Mouse (Mus musculus) kidney, postnatal 0 days (tissue): Measurements from ENCODE around the gene Ntm. TPM values are rescaled to one million over a fixed set of nuclear protein-coding genes. Genes with fewer than 3 reads are reported as not detected.

ENCODE experiments used
- ATAC-seq: fragments of 200-750 bp; cut with Nextera tagmentation; replicated peaks from 2 replicates; pipeline ENCODE4 v1.8.0; 2017; ENCODE audit warnings: low read depth, moderate number of reproducible peaks, moderate TSS enrichment, moderate library complexity; ENCODE audit not compliant: low FRiP score
- DNase-seq: peaks from one replicate; pipeline ENCODE4 v3.0.0-alpha.2; 2016; ENCODE audit warnings: low spot score
- H3K27ac ChIP-seq: fragments of 300-500 bp; sonication (generic); 2 replicates; pipeline ENCODE4 v1.5.1; 2014; ENCODE audit warnings: mild to moderate bottlenecking
- H3K27me3 ChIP-seq: fragments of 300-500 bp; sonication (generic); 2 replicates; pipeline ENCODE4 v1.6.1; 2014; ENCODE audit warnings: low read length, mixed read lengths; ENCODE audit not compliant: insufficient read depth
- H3K36me3 ChIP-seq: fragments of 300-500 bp; sonication (generic); 2 replicates; pipeline ENCODE4 v1.6.1; 2014; ENCODE audit warnings: low read length, mixed read lengths; ENCODE audit not compliant: insufficient read depth
- H3K4me1 ChIP-seq: fragments of 300-500 bp; sonication (generic); replicated peaks from 2 replicates; pipeline ENCODE4 v1.6.1; 2014; ENCODE audit warnings: antibody characterized with exemption, low read length, mixed read lengths; ENCODE audit not compliant: insufficient read depth
- H3K4me2 ChIP-seq: fragments of 300-500 bp; sonication (generic); 2 replicates; pipeline ENCODE4 v1.6.1; 2014; ENCODE audit warnings: mild to moderate bottlenecking, low read length, moderate library complexity, mixed read lengths
- H3K4me3 ChIP-seq: fragments of 300-500 bp; sonication (generic); replicated peaks from 2 replicates; pipeline ENCODE4 v1.5.1; 2014; ENCODE audit warnings: low read depth, low read length
- H3K9ac ChIP-seq: fragments of 300-500 bp; sonication (generic); 2 replicates; pipeline ENCODE4 v1.6.1; 2014; ENCODE audit warnings: low read depth, low read length
- H3K9me3 ChIP-seq: fragments of 300-500 bp; sonication (generic); replicated peaks from 2 replicates; pipeline ENCODE4 v1.6.1; 2016; ENCODE audit warnings: low read length, inconsistent platforms, mixed read lengths
- CTCF ChIP-seq: IDR thresholded peaks from 2 replicates; pipeline ENCODE4 v1.5.1; 2016; ENCODE audit warnings: antibody characterized with exemption, low read depth, mild to moderate bottlenecking, moderate library complexity
- WGBS: fragments of 180-500 bp; shearing (Covaris S2); extraction: QIAGEN DNeasy Blood & Tissue Kit; methylation state at CpG from one replicate; pipeline ENCODE4 v1.1.7; 2014; 5-methylcytosine and 5-hydroxymethylcytosine counted together
- polyA plus RNA-seq: library from polyadenylated mRNA; unstranded; fragments of >200 nt; fragmentation: Nextera tagmentation; extraction: Ambion mirVana; gene quantifications from 2 replicates; pipeline ENCODE4 v1.2.1, GENCODE M21; 2015

The Ntm gene
- polyA plus RNA-seq, 1 experiment from 2014 or later, result 20.6 TPM

DNA sequence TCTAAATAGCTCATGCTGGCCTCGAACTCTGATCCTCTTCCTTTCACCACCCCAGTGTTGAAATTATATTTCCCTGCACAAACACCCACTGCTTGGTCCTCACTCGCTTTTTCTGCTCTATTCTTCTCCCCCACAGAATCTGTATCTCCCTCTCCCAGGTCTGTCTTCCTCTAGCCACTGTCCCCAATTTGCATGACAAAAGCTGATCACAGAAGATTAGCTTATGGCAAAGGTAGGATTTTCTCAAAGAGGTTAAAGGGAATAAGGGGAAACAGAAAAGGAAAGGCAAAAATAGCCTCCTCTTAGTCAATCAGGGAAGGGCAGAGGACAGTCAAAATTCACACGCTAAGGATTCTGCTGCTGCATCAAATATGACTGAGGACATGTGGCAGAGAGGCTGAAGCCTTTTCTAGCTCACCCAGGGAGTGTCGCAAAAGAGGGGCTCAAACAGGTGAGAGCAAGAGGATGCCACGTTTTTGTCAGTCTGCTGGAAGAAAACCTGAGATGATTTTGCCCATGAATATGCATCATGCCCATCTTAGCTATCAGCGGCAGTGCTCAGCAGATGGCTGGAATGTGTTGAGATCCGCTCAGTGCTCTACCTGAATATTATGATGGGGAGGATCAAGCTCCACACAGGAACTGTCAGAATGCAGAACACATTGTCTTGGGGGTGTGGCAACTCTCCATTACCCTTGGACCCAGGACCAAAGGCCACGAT lies 114.0 kb downstream of the Ntm start:
- no peak overlapping the region for H3K27ac ChIP-seq
- H3K4me2 ChIP-seq, result no peak overlapping the region
- no peaks in the 10 kb centered on the region for H3K4me1 ChIP-seq
- no peak for DNase-seq
- no peak overlapping the region for H3K4me3 ChIP-seq
- 55% methylated on average over 8 of the region's 8 CpGs for WGBS
- no peak for ATAC-seq
- no peaks in the 10 kb centered on the region for H3K36me3 ChIP-seq
- TF ChIP-seq CTCF, result no peak
- no peaks in the 10 kb centered on the region for H3K9me3 ChIP-seq
- H3K27me3 ChIP-seq, result no peaks in the 10 kb centered on the region
- no peak overlapping the region for H3K9ac ChIP-seq

GRCm38 (mm10) chr9:29837344-29837743 lies 125.6 kb downstream of the Ntm start:
- ATAC-seq (no peak), DNase-seq (no peak)
- H3K9ac ChIP-seq, result no peak overlapping the region
- H3K27me3 ChIP-seq, result no peaks in the 10 kb centered on the region
- H3K9me3 ChIP-seq, result no peaks in the 10 kb centered on the region
- no peak overlapping the region for H3K4me3 ChIP-seq
- no peak overlapping the region for H3K27ac ChIP-seq
- no peak overlapping the region for H3K4me2 ChIP-seq
- TF ChIP-seq CTCF, result no peak
- WGBS, result 82% methylated on average over 6 of the region's 6 CpGs
- H3K36me3 ChIP-seq, result no peaks in the 10 kb centered on the region
- no peaks in the 10 kb centered on the region for H3K4me1 ChIP-seq

DNA sequence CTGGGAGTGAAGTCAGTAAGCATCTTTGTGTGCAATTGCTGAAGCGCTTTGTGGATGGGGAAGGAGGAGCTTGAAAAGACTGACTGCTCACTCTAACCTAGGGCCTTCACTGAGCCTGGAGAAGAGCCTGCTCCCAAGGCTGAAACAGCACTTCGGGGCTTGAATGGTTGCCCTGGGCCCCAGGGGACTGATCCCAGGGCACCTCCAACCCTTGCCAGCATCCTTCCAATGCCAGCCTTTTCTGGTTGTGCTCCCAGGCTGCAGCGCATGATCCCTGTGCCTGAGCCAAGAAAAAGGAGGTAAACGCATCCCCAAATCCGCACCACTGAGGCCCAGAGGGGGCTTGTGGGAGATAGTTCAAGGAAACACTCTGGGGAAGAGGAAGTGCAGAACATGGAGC lies 128.0 kb downstream of the Ntm start:
- no peak overlapping the region for H3K9ac ChIP-seq
- H3K4me1 ChIP-seq, result no peaks in the 10 kb centered on the region
- no peaks in the 10 kb centered on the region for H3K36me3 ChIP-seq
- no peak for DNase-seq
- no peaks in the 10 kb centered on the region for H3K9me3 ChIP-seq
- TF ChIP-seq CTCF, result no peak
- H3K4me3 ChIP-seq, result no peak overlapping the region
- ATAC-seq, result no peak
- 78% methylated on average over 5 of the region's 5 CpGs for WGBS
- H3K27ac ChIP-seq, result no peak overlapping the region
- H3K27me3 ChIP-seq, result no peaks in the 10 kb centered on the region
- H3K4me2 ChIP-seq, result no peak overlapping the region

GRCm38 (mm10) chr9:29833781-29834180 lies 129.2 kb downstream of the Ntm start:
- Histone ChIP-seq H3K36me3 (no peaks in the 10 kb centered on the region), H3K9me3 (no peaks in the 10 kb centered on the region), H3K27ac (no peak overlapping the region), H3K4me1 (no peaks in the 10 kb centered on the region), H3K4me2 (no peak overlapping the region), H3K27me3 (no peaks in the 10 kb centered on the region), H3K4me3 (no peak overlapping the region), H3K9ac (no peak overlapping the region)
- WGBS, result 34% methylated on average over 2 of the region's 2 CpGs
- ATAC-seq, result no peak
- DNase-seq, result no peak
- TF ChIP-seq CTCF, result no peak

- Histone ChIP-seq H3K9ac (no peak overlapping the region), H3K4me2 (no peak overlapping the region), H3K4me1 (no peaks in the 10 kb centered on the region), H3K27ac (no peak overlapping the region), H3K27me3 (no peaks in the 10 kb centered on the region), H3K4me3 (no peak overlapping the region), H3K36me3 (no peaks in the 10 kb centered on the region), H3K9me3 (no peaks in the 10 kb centered on the region)
- ATAC-seq (no peak), DNase-seq (peak; percentile 53)
- TF ChIP-seq CTCF, result no peak
- WGBS, result 8% methylated on average over 5 of the region's 5 CpGs
Observed at GRCm38 (mm10) chr9:29827240-29827660, 135.7 kb downstream of the Ntm start.

DNA sequence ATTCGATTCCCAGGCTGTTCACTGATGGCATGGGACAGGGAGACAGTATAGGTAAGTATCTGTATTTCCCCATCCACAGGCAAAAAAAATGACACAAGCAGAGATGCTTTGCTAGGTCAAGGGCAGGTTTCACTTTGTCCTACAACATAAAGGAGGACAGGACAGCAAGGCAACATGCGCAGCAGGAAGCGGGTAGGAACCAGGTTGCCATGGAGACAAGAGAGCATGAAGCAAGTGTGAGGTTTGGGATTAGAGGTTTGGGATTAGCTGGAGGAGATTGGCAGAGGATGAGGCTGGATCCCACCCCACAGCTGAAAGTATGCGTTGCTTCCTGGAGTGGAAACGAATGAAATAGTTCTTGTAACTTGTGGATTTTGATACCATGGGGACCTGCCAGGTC lies 137.7 kb downstream of the Ntm start:
- Histone ChIP-seq H3K9ac (no peak overlapping the region), H3K4me3 (no peak overlapping the region), H3K4me2 (no peak overlapping the region), H3K4me1 (no peaks in the 10 kb centered on the region), H3K36me3 (no peaks in the 10 kb centered on the region), H3K27ac (no peak overlapping the region), H3K27me3 (no peaks in the 10 kb centered on the region), H3K9me3 (no peaks in the 10 kb centered on the region)
- no peak for ATAC-seq
- 91% methylated on average over 5 of the region's 5 CpGs for WGBS
- TF ChIP-seq CTCF, result no peak
- DNase-seq, result no peak

- Histone ChIP-seq H3K4me2 (no peak overlapping the region), H3K27me3 (no peaks in the 10 kb centered on the region), H3K4me1 (no peaks in the 10 kb centered on the region), H3K4me3 (no peak overlapping the region), H3K27ac (no peak overlapping the region), H3K36me3 (no peaks in the 10 kb centered on the region), H3K9me3 (no peaks in the 10 kb centered on the region), H3K9ac (no peak overlapping the region)
- TF ChIP-seq CTCF, result no peak
- WGBS, result 84% methylated on average over 4 of the region's 4 CpGs
- DNase-seq (no peak), ATAC-seq (no peak)
Observed at GRCm38 (mm10) chr9:29823716-29824115, 139.2 kb downstream of the Ntm start.
